Mouse (Mus musculus): ENCODE measurements around the gene Cnot3.
"Not testable (repeated sequence)": the region's sequence is repeated elsewhere in the genome, so short reads cannot be mapped to it uniquely, and the experiment has no call there.

GRCm38 (mm10) chr7:3597755-3598154, 47.3 kb upstream of the Cnot3 start:
- TF ChIP-seq EP300 (optimal IDR thresholded peaks at IDR 0.05); CTCF (IDR thresholded peaks at IDR 0.05; ENCODE audit: low read depth): not testable (repeated sequence)
